Mouse (Mus musculus): ENCODE results near the gene Olfr541. TPM values are rescaled to one million over a fixed set of nuclear protein-coding genes. Genes with fewer than 3 reads are reported as not detected.
"Not testable (repeated sequence)": the region's sequence is repeated elsewhere in the genome, so short reads cannot be mapped to it uniquely, and the experiment has no call there.

Olfr541 gene
- not detected in 2 replicates for polyA plus RNA-seq (2014; fragmentation: Nextera tagmentation; extraction: Ambion mirVana)

DNA sequence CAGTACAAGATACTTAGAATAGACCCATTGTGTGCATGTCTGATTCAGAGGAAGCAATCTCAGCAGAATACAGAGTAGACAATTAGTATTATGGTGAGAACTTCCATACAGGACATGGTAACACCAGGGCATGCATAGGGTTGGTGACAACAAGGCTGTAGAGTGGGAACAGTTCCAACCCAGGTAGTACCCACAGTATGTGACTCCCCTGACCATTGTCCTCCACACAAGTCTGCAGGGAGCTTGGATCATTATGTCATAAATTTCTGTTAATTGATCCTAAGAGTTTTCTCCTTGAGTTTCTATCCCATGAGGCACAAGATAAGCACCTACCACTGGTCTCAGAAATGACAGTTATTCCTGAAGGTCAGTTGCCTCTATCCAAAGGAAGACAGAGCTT is at the start of gene Olfr541:
Gene Olfr541 (plus strand): TSS at position 301 of the 400 bp plus-strand sequence.
- DNase-seq (ENCODE audit: low spot score) (no peak), ATAC-seq (ENCODE audit: low read depth) (no peak)
- H3K4me1 ChIP-seq (ENCODE audit: control insufficient read depth, insufficient read depth, low read length), result no peaks in the 10 kb centered on the region
- H3K36me3 ChIP-seq (ENCODE audit: control insufficient read depth, insufficient read depth, low read length), result no peaks in the 10 kb centered on the region
- H3K9ac ChIP-seq (ENCODE audit: low read depth, low read length), result no peak within 1 kb of the TSS
- H3K27me3 ChIP-seq (replicated peaks; ENCODE audit: control insufficient read depth, insufficient read depth, low read length), result no peaks in the 10 kb centered on the region
- H3K4me3 ChIP-seq (ENCODE audit: low read depth, low read length), result no peak within 1 kb of the TSS
- H3K4me2 ChIP-seq (ENCODE audit: low read depth, low read length), result no peak within 1 kb of the TSS
- no peaks in the 10 kb centered on the region for H3K9me3 ChIP-seq (ENCODE audit: control insufficient read depth, low read length)
- H3K27ac ChIP-seq (replicated peaks; ENCODE audit: low read depth, low read length), result no peak within 1 kb of the TSS

DNA sequence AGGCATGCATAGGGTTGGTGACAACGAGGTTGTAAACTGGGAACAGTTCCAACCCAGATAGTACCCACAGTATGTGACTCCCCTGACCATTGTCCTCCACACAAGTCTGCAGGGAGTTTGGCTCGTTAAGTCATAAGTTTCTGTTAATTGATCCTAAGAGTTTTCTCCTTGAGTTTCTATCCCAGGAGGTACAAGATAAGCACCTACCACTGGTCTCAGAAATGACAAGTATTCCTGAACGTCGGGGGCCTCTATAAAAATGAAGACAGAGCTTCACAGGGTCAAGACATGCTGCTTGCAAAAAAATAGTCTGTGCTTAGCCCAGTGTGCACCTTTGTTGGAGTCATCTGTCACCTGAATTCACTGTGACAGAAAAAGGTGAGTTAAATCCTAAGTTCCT is 37.4 kb upstream of the Olfr541 start, which contains the start of gene Olfr539:
Gene Olfr539 (plus strand): TSS at position 301 of the 400 bp plus-strand sequence.
- Histone ChIP-seq H3K27ac (replicated peaks; ENCODE audit: low read depth, low read length) (no peak within 1 kb of the TSS), H3K4me1 (ENCODE audit: control insufficient read depth, insufficient read depth, low read length) (no peaks in the 10 kb centered on the region), H3K9ac (ENCODE audit: low read depth, low read length) (no peak within 1 kb of the TSS), H3K36me3 (ENCODE audit: control insufficient read depth, insufficient read depth, low read length) (no peaks in the 10 kb centered on the region), H3K27me3 (replicated peaks; ENCODE audit: control insufficient read depth, insufficient read depth, low read length) (no peaks in the 10 kb centered on the region), H3K4me3 (ENCODE audit: low read depth, low read length) (no peak within 1 kb of the TSS), H3K9me3 (ENCODE audit: control insufficient read depth, low read length) (no peaks in the 10 kb centered on the region), H3K4me2 (ENCODE audit: low read depth, low read length) (no peak within 1 kb of the TSS)
- ATAC-seq (ENCODE audit: low read depth) (no peak), DNase-seq (ENCODE audit: low spot score) (no peak)
- WGBS, result 66% methylated on average over 4 of the region's 4 CpGs

DNA sequence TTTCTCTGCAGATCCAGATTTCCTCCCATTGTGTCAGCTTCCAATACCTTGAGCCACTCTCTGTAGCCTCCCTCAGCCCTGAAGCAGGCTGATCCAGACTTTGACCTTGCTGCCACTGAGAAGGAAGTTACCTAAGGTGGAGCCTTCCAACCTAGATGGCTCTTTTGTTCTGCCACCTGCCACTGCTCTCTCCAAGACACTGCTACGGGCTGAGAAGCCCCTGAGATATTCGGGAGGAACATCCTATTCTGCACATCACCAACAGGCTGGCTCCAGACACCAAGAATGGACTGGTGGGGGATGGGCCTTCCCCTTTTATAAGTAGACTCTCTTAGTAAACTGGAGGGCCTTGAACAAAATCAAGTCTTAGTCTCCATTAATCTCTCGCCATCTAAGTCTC is 26.4 kb upstream of the Olfr541 start:
- H3K36me3 ChIP-seq (ENCODE audit: control insufficient read depth, insufficient read depth, low read length); ATAC-seq (ENCODE audit: low read depth); H3K27me3 ChIP-seq (replicated peaks; ENCODE audit: control insufficient read depth, insufficient read depth, low read length); H3K4me3 ChIP-seq (ENCODE audit: low read depth, low read length); H3K9ac ChIP-seq (ENCODE audit: low read depth, low read length); DNase-seq (ENCODE audit: low spot score); H3K4me2 ChIP-seq (ENCODE audit: low read depth, low read length); H3K27ac ChIP-seq (replicated peaks; ENCODE audit: low read depth, low read length); H3K4me1 ChIP-seq (ENCODE audit: control insufficient read depth, insufficient read depth, low read length); H3K9me3 ChIP-seq (ENCODE audit: control insufficient read depth, low read length): not testable (repeated sequence)
- 80% methylated on average over 3 of the region's 3 CpGs for WGBS

DNA sequence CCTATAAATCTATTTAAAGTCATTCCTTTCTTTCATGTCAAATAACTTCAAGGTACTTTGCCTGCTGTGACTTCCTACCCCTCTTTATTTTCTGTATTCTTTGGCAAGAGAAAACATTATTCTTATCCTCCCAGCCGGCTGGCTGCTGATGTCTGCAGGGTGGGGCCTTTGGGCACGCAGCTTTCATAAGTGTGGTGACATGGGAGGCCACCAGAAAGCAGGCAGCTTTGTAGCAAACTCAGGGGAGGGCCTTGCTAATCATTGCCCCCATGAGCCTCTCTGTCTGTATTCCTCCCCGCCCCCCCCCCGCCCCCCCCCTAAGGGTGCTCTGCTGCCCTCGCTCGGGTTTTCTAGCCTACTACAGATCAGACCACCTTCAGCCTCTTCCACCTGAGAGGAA is 21.2 kb upstream of the Olfr541 start:
- H3K4me2 ChIP-seq (ENCODE audit: low read depth, low read length), result no peak overlapping the region
- H3K4me1 ChIP-seq (ENCODE audit: control insufficient read depth, insufficient read depth, low read length), result no peaks in the 10 kb centered on the region
- no peak overlapping the region for H3K9ac ChIP-seq (ENCODE audit: low read depth, low read length)
- no peak overlapping the region for H3K27ac ChIP-seq (replicated peaks; ENCODE audit: low read depth, low read length)
- peak; percentile 8 for DNase-seq (ENCODE audit: low spot score)
- H3K4me3 ChIP-seq (ENCODE audit: low read depth, low read length), result no peak overlapping the region
- H3K27me3 ChIP-seq (replicated peaks; ENCODE audit: control insufficient read depth, insufficient read depth, low read length), result no peaks in the 10 kb centered on the region
- no peak for ATAC-seq (ENCODE audit: low read depth)
- H3K36me3 ChIP-seq (ENCODE audit: control insufficient read depth, insufficient read depth, low read length), result no peaks in the 10 kb centered on the region
- 2% methylated on average over 4 of the region's 6 CpGs for WGBS
- peaks cover 3% of the 10 kb centered on the region; the same call in 1 of the 2 replicates for H3K9me3 ChIP-seq (ENCODE audit: control insufficient read depth, low read length)

DNA sequence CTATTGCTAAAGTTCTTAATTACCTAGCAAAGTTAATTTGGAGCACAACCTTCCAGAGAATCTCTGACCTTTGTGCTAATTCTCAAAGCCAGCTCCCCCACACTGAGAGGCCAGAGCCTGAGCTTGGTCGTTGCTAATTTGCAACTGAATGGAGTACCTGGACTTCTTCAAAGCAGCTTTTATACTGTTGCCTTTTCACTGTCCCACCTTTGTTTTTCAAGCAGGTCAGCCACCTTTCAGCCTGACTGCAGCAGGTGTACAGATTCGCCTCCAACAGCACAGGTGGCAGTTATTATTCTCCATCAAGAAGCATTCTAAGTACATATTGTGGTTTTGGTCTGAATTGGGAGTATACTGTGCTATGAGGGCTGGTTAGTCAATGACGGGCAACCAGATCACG is 17.5 kb upstream of the Olfr541 start:
- H3K9ac ChIP-seq (ENCODE audit: low read depth, low read length); H3K36me3 ChIP-seq (ENCODE audit: control insufficient read depth, insufficient read depth, low read length); DNase-seq (ENCODE audit: low spot score); H3K4me2 ChIP-seq (ENCODE audit: low read depth, low read length); H3K4me1 ChIP-seq (ENCODE audit: control insufficient read depth, insufficient read depth, low read length); H3K27ac ChIP-seq (replicated peaks; ENCODE audit: low read depth, low read length); H3K4me3 ChIP-seq (ENCODE audit: low read depth, low read length); H3K27me3 ChIP-seq (replicated peaks; ENCODE audit: control insufficient read depth, insufficient read depth, low read length); ATAC-seq (ENCODE audit: low read depth); H3K9me3 ChIP-seq (ENCODE audit: control insufficient read depth, low read length): not testable (repeated sequence)
- WGBS, result 64% methylated on average over 4 of the region's 4 CpGs

GRCm38 (mm10) chr7:140681651-140682050 is 15.4 kb upstream of the Olfr541 start, which contains the start of gene Olfr45:
TSS of gene Olfr45 (plus strand) at chr7:140681951.
- Histone ChIP-seq H3K27ac (replicated peaks; ENCODE audit: low read depth, low read length) (no peak within 1 kb of the TSS), H3K4me3 (ENCODE audit: low read depth, low read length) (no peak within 1 kb of the TSS), H3K9me3 (ENCODE audit: control insufficient read depth, low read length) (no peaks in the 10 kb centered on the region), H3K4me2 (ENCODE audit: low read depth, low read length) (no peak within 1 kb of the TSS), H3K36me3 (ENCODE audit: control insufficient read depth, insufficient read depth, low read length) (no peaks in the 10 kb centered on the region), H3K4me1 (ENCODE audit: control insufficient read depth, insufficient read depth, low read length) (no peaks in the 10 kb centered on the region), H3K27me3 (replicated peaks; ENCODE audit: control insufficient read depth, insufficient read depth, low read length) (no peaks in the 10 kb centered on the region), H3K9ac (ENCODE audit: low read depth, low read length) (no peak within 1 kb of the TSS)
- WGBS, result 95% methylated on average over 1 of the region's 1 CpGs
- ATAC-seq (ENCODE audit: low read depth), result no peak
- DNase-seq (ENCODE audit: low spot score), result no peak

DNA sequence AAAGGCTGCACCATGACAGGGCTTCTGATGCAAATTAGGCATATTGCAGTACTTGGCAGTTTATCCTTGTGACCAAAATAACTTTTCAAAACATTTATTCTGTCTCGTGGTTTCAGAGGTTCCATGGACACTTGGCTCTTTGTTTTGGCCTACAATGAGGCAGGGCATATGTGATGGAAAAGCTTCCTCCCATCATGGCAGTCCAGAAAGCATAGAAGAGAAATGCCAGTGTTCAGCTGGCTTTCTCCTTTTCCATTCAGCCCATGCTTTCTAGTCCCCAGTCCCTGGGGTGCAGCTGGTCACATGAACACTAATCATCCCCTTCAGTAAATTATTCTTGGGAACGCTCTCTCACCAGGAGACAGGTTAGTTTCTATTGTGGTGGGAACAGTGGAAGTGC is 9.3 kb downstream of the Olfr541 start:
- H3K27ac ChIP-seq (replicated peaks; ENCODE audit: low read depth, low read length), result no peak overlapping the region
- no peak overlapping the region for H3K9ac ChIP-seq (ENCODE audit: low read depth, low read length)
- H3K4me3 ChIP-seq (ENCODE audit: low read depth, low read length), result no peak overlapping the region
- H3K9me3 ChIP-seq (ENCODE audit: control insufficient read depth, low read length), result no peaks in the 10 kb centered on the region
- 58% methylated on average over 2 of the region's 2 CpGs for WGBS
- ATAC-seq (ENCODE audit: low read depth) (no peak), DNase-seq (ENCODE audit: low spot score) (no peak)
- H3K4me2 ChIP-seq (ENCODE audit: low read depth, low read length), result no peak overlapping the region
- H3K27me3 ChIP-seq (replicated peaks; ENCODE audit: control insufficient read depth, insufficient read depth, low read length), result no peaks in the 10 kb centered on the region
- H3K4me1 ChIP-seq (ENCODE audit: control insufficient read depth, insufficient read depth, low read length), result no peaks in the 10 kb centered on the region
- no peaks in the 10 kb centered on the region for H3K36me3 ChIP-seq (ENCODE audit: control insufficient read depth, insufficient read depth, low read length)

- Histone ChIP-seq H3K9ac (ENCODE audit: low read depth, low read length) (no peak overlapping the region), H3K9me3 (ENCODE audit: control insufficient read depth, low read length) (no peaks in the 10 kb centered on the region), H3K4me3 (ENCODE audit: low read depth, low read length) (no peak overlapping the region), H3K27ac (replicated peaks; ENCODE audit: low read depth, low read length) (no peak overlapping the region), H3K4me2 (ENCODE audit: low read depth, low read length) (no peak overlapping the region), H3K36me3 (ENCODE audit: control insufficient read depth, insufficient read depth, low read length) (no peaks in the 10 kb centered on the region), H3K4me1 (ENCODE audit: control insufficient read depth, insufficient read depth, low read length) (no peaks in the 10 kb centered on the region), H3K27me3 (replicated peaks; ENCODE audit: control insufficient read depth, insufficient read depth, low read length) (no peaks in the 10 kb centered on the region)
- ATAC-seq (ENCODE audit: low read depth), result no peak
- no peak for DNase-seq (ENCODE audit: low spot score)
- 81% methylated on average over 6 of the region's 6 CpGs for WGBS
Measured at GRCm38 (mm10) chr7:140707536-140708284, 10.6 kb downstream of the Olfr541 start.

All from embryonic facial prominence, embryonic 14.5 days (tissue).